Mouse (Mus musculus) C2C12 (cell line): ENCODE data around the gene Nrtn. TPM values are rescaled to one million over a fixed set of nuclear protein-coding genes. Genes with fewer than 3 reads are reported as not detected.

Experiments
- H3K27me3 ChIP-seq: one replicate; pipeline ENCODE4 v1.6.1; 2011; ENCODE audit not compliant: control insufficient read depth, insufficient read depth, insufficient read length
- H3K36me3 ChIP-seq: one replicate; pipeline ENCODE4 v1.6.1; 2011; ENCODE audit not compliant: control insufficient read depth, insufficient read depth
- H3K4me3 ChIP-seq: one replicate; pipeline ENCODE4 v1.5.1; 2011; ENCODE audit warnings: mild to moderate bottlenecking, control low read depth; ENCODE audit not compliant: poor library complexity, insufficient read depth, severe bottlenecking
- H3K79me2 ChIP-seq: one replicate; pipeline ENCODE4 v1.6.1; 2011; ENCODE audit not compliant: control insufficient read depth, insufficient read depth
- H3K79me3 ChIP-seq: one replicate; pipeline ENCODE4 v1.6.1; 2011; ENCODE audit warnings: low read depth, control low read depth
- H3ac ChIP-seq: one replicate; pipeline ENCODE3; 2011; ENCODE audit warnings: low read depth; ENCODE audit not compliant: control insufficient read depth, insufficient read length
- CEBPB ChIP-seq: IDR thresholded peaks from one replicate; pipeline ENCODE4 v1.6.1; 2011; ENCODE audit warnings: low read depth, mild to moderate bottlenecking, control low read depth, moderate library complexity
- CTCF ChIP-seq: IDR thresholded peaks from one replicate; pipeline ENCODE4 v1.5.1; 2011; ENCODE audit not compliant: control insufficient read depth, insufficient read depth, insufficient read length
- FOSL1 ChIP-seq: IDR thresholded peaks from one replicate; pipeline ENCODE4 v1.8.0; 2011; ENCODE audit warnings: mild to moderate bottlenecking, low read length; ENCODE audit not compliant: poor library complexity, insufficient read depth, severe bottlenecking
- MAX ChIP-seq: IDR thresholded peaks from one replicate; pipeline ENCODE4 v1.6.1; 2011; ENCODE audit warnings: mild to moderate bottlenecking, control low read depth
- MYOD1 ChIP-seq: IDR thresholded peaks from one replicate; pipeline ENCODE4 v1.6.1; 2011; ENCODE audit warnings: low read depth; ENCODE audit not compliant: control insufficient read depth, insufficient read length
- MYOG ChIP-seq: IDR thresholded peaks from one replicate; pipeline ENCODE4 v1.6.1; 2011; ENCODE audit not compliant: control insufficient read depth, insufficient read length; ENCODE audit errors: extremely low read depth
- USF1 ChIP-seq: IDR thresholded peaks from one replicate; pipeline ENCODE4 v1.6.1; 2011; ENCODE audit warnings: low read depth, mild to moderate bottlenecking, control low read depth, moderate library complexity
- polyA plus RNA-seq: library from polyadenylated mRNA; unstranded; fragments of >200 nt; fragmentation: generic; extraction: Trizol; gene quantifications from one replicate; pipeline ENCODE4 v1.2.1, GENCODE M21; 2012; ENCODE audit warnings: missing spikeins

Gene Nrtn
- polyA plus RNA-seq, 1 experiment: 0.67 TPM

GRCm38 (mm10) chr17:56777568-56777967, 20.2 kb upstream of the Nrtn start:
- no peaks in the 10 kb centered on the region for H3K27me3 ChIP-seq
- no peaks in the 10 kb centered on the region for H3K79me3 ChIP-seq
- H3K79me2 ChIP-seq: no peaks in the 10 kb centered on the region
- no peak overlapping the region for H3ac ChIP-seq
- TF ChIP-seq CTCF (no peak), MYOG (no peak), USF1 (no peak), FOSL1 (no peak), MYOD1 (no peak), MAX (no peak), CEBPB (no peak)
- no peaks in the 10 kb centered on the region for H3K36me3 ChIP-seq
- no peak overlapping the region for H3K4me3 ChIP-seq

- Histone ChIP-seq H3K79me3 (peaks cover 7% of the 10 kb centered on the region), H3K79me2 (peaks cover 10% of the 10 kb centered on the region), H3K4me3 (no peak within 1 kb of the TSS), H3K27me3 (no peaks in the 10 kb centered on the region), H3K36me3 (peaks cover 19% of the 10 kb centered on the region), H3ac (no peak within 1 kb of the TSS)
- TF ChIP-seq MYOG: no peak
- no peak for TF ChIP-seq USF1
- TF ChIP-seq CTCF: no peak
- TF ChIP-seq MAX: no peak
- no peak for TF ChIP-seq FOSL1
- no peak for TF ChIP-seq CEBPB
- TF ChIP-seq MYOD1: no peak
Measured at GRCm38 (mm10) chr17:56769950-56770349, 12.6 kb upstream of the Nrtn start, which contains the start of gene Prr22. Prr22 (plus strand) TSS chr17:56770250.

- Histone ChIP-seq H3K27me3 (no peaks in the 10 kb centered on the region), H3K36me3 (peaks cover 19% of the 10 kb centered on the region), H3K4me3 (no peak overlapping the region), H3K79me3 (peaks cover 7% of the 10 kb centered on the region), H3K79me2 (peaks cover 10% of the 10 kb centered on the region), H3ac (no peak overlapping the region)
- TF ChIP-seq USF1 (no peak), CEBPB (no peak), MYOG (no peak), MYOD1 (no peak), FOSL1 (no peak), CTCF (no peak), MAX (no peak)
Measured at GRCm38 (mm10) chr17:56768941-56769340, 11.6 kb upstream of the Nrtn start.

GRCm38 (mm10) chr17:56767531-56768135, 10.3 kb upstream of the Nrtn start:
- TF ChIP-seq FOSL1 (no peak), CEBPB (no peak)
- Histone ChIP-seq H3K79me2 (peaks cover 10% of the 10 kb centered on the region), H3K79me3 (peaks cover 7% of the 10 kb centered on the region), H3K36me3 (peaks cover 19% of the 10 kb centered on the region), H3K27me3 (no peaks in the 10 kb centered on the region), H3K4me3 (no peak overlapping the region), H3ac (no peak overlapping the region)

- Histone ChIP-seq H3K4me3 (no peak overlapping the region), H3ac (no peak overlapping the region), H3K79me2 (peaks cover 10% of the 10 kb centered on the region), H3K27me3 (no peaks in the 10 kb centered on the region), H3K36me3 (peaks cover 19% of the 10 kb centered on the region), H3K79me3 (peaks cover 7% of the 10 kb centered on the region)
- no peak for TF ChIP-seq CTCF
- TF ChIP-seq CEBPB: no peak
- TF ChIP-seq MYOD1: no peak
- no peak for TF ChIP-seq MYOG
- no peak for TF ChIP-seq MAX
- no peak for TF ChIP-seq FOSL1
- no peak for TF ChIP-seq USF1
Measured at GRCm38 (mm10) chr17:56766631-56767405, 9.5 kb upstream of the Nrtn start.

- Histone ChIP-seq H3K4me3 (peak overlapping the region; percentile 89), H3K79me2 (peaks cover 10% of the 10 kb centered on the region), H3K79me3 (peaks cover 7% of the 10 kb centered on the region), H3ac (peak overlapping the region; percentile 100), H3K36me3 (peaks cover 19% of the 10 kb centered on the region), H3K27me3 (no peaks in the 10 kb centered on the region)
- TF ChIP-seq USF1 (no peak), FOSL1 (no peak)
Measured at GRCm38 (mm10) chr17:56765431-56765830, 8.1 kb upstream of the Nrtn start.
